Mouse (Mus musculus) embryonic facial prominence, embryonic 13.5 days (tissue): ENCODE measurements around the gene Acer1. TPM values are rescaled to one million over a fixed set of nuclear protein-coding genes. Genes with fewer than 3 reads are reported as not detected.
A peak's percentile ranks its signal among the peaks of the same experiment; 100 is the strongest.

Source experiments
- ATAC-seq: fragments of 200-750 bp; cut with Nextera tagmentation; 2 replicates; pipeline ENCODE4 v1.8.0; 2017; ENCODE audit warnings: low read depth; ENCODE audit not compliant: insufficient number of reproducible peaks, insufficient read depth, low FRiP score, low TSS enrichment
- H3K27ac ChIP-seq: fragments of 300-500 bp; sonication (generic); 2 replicates; pipeline ENCODE4 v1.5.1; 2015; ENCODE audit warnings: moderate library complexity, mild to moderate bottlenecking, inconsistent platforms
- H3K27me3 ChIP-seq: fragments of 300-500 bp; sonication (generic); 2 replicates; pipeline ENCODE4 v1.6.1; 2015; ENCODE audit warnings: mild to moderate bottlenecking, inconsistent platforms
- H3K36me3 ChIP-seq: fragments of 300-500 bp; sonication (generic); 2 replicates; pipeline ENCODE4 v1.6.1; 2015; ENCODE audit warnings: mild to moderate bottlenecking, inconsistent platforms
- H3K4me1 ChIP-seq: fragments of 300-500 bp; sonication (generic); 2 replicates; pipeline ENCODE4 v1.6.1; 2015; ENCODE audit warnings: inconsistent platforms
- H3K4me2 ChIP-seq: fragments of 300-500 bp; sonication (generic); 2 replicates; pipeline ENCODE4 v1.6.1; 2015; ENCODE audit warnings: moderate library complexity, mild to moderate bottlenecking, inconsistent platforms
- H3K4me3 ChIP-seq: fragments of 300-500 bp; sonication (generic); 2 replicates; pipeline ENCODE4 v1.5.1; 2015; ENCODE audit warnings: mild to moderate bottlenecking, inconsistent platforms
- H3K9ac ChIP-seq: fragments of 300-500 bp; sonication (generic); 2 replicates; pipeline ENCODE4 v1.6.1; 2015; ENCODE audit warnings: mild to moderate bottlenecking, inconsistent platforms
- H3K9me3 ChIP-seq: fragments of 300-500 bp; sonication (generic); 2 replicates; pipeline ENCODE4 v1.6.1; 2016; ENCODE audit warnings: inconsistent platforms
- WGBS: fragments of 180-500 bp; shearing (Covaris S2); methylation state at CpG from one replicate; pipeline ENCODE4 v1.1.7; 2015; ENCODE audit warnings: mixed read lengths; 5-methylcytosine and 5-hydroxymethylcytosine counted together
- polyA plus RNA-seq: library from polyadenylated mRNA; unstranded; fragments of >200 nt; fragmentation: Nextera tagmentation; extraction: Ambion mirVana; gene quantifications from 2 replicates; pipeline ENCODE4 v1.2.1, GENCODE M21; 2015

The Acer1 gene
- polyA plus RNA-seq, 1 experiment from 2014 or later: 0.17 TPM

GRCm38 (mm10) chr17:56963646-56964045 lies 18.3 kb downstream of the Acer1 start:
- Histone ChIP-seq H3K27ac (no peak overlapping the region), H3K27me3 (peaks cover 4% of the 10 kb centered on the region; the same call in 1 of the 2 replicates), H3K4me2 (no peak overlapping the region), H3K9me3 (no peaks in the 10 kb centered on the region), H3K9ac (no peak overlapping the region), H3K4me1 (no peaks in the 10 kb centered on the region), H3K4me3 (no peak overlapping the region), H3K36me3 (no peaks in the 10 kb centered on the region)
- no peak for ATAC-seq
- WGBS: 81% methylated on average over 6 of the region's 6 CpGs

- Histone ChIP-seq H3K27me3 (peaks cover 4% of the 10 kb centered on the region; the same call in 1 of the 2 replicates), H3K27ac (no peak overlapping the region), H3K4me1 (0 out of 2 replicates have a peak, but pooled peaks cover 4% of the 10 kb centered on the region), H3K36me3 (no peaks in the 10 kb centered on the region), H3K9me3 (no peaks in the 10 kb centered on the region), H3K9ac (no peak overlapping the region), H3K4me2 (no peak overlapping the region), H3K4me3 (no peak overlapping the region)
- 75% methylated on average over 5 of the region's 5 CpGs for WGBS
- no peak for ATAC-seq
Observed at GRCm38 (mm10) chr17:56962642-56963405, 19.1 kb downstream of the Acer1 start.

- Histone ChIP-seq H3K4me3 (no peak overlapping the region), H3K27ac (no peak overlapping the region), H3K27me3 (peaks cover 4% of the 10 kb centered on the region; the same call in 1 of the 2 replicates), H3K4me1 (0 out of 2 replicates have a peak, but pooled peaks cover 5% of the 10 kb centered on the region), H3K4me2 (no peak overlapping the region), H3K9ac (no peak overlapping the region), H3K36me3 (no peaks in the 10 kb centered on the region), H3K9me3 (no peaks in the 10 kb centered on the region)
- 92% methylated on average over 4 of the region's 4 CpGs for WGBS
- no peak for ATAC-seq
Observed at GRCm38 (mm10) chr17:56961880-56962279, 20.0 kb downstream of the Acer1 start.

GRCm38 (mm10) chr17:56958667-56959066 lies 23.3 kb downstream of the Acer1 start:
- H3K36me3 ChIP-seq: no peaks in the 10 kb centered on the region
- no peaks in the 10 kb centered on the region for H3K9me3 ChIP-seq
- no peak overlapping the region for H3K9ac ChIP-seq
- H3K27me3 ChIP-seq: no peaks in the 10 kb centered on the region
- H3K4me1 ChIP-seq: 0 out of 2 replicates have a peak, but pooled peaks cover 5% of the 10 kb centered on the region
- H3K4me2 ChIP-seq: no peak overlapping the region
- ATAC-seq: no peak
- no peak overlapping the region for H3K27ac ChIP-seq
- H3K4me3 ChIP-seq: no peak overlapping the region
- WGBS: 68% methylated on average over 4 of the region's 4 CpGs

GRCm38 (mm10) chr17:56957763-56958429 lies 24.0 kb downstream of the Acer1 start:
- 26% methylated on average over 11 of the region's 11 CpGs for WGBS
- no peak for ATAC-seq
- H3K4me3 ChIP-seq: no peak overlapping the region

GRCm38 (mm10) chr17:56954871-56955270 lies 27.1 kb downstream of the Acer1 start:
- H3K9me3 ChIP-seq: no peaks in the 10 kb centered on the region
- H3K4me3 ChIP-seq: no peak overlapping the region
- H3K36me3 ChIP-seq: no peaks in the 10 kb centered on the region
- H3K27me3 ChIP-seq: no peaks in the 10 kb centered on the region
- H3K4me1 ChIP-seq: 0 out of 2 replicates have a peak, but pooled peaks cover 5% of the 10 kb centered on the region
- ATAC-seq: no peak
- WGBS: 81% methylated on average over 7 of the region's 7 CpGs
- no peak overlapping the region for H3K9ac ChIP-seq
- no peak overlapping the region for H3K4me2 ChIP-seq
- H3K27ac ChIP-seq: no peak overlapping the region

More at GRCm38 (mm10) chr17:56957763-56958429, 24.0 kb downstream of the Acer1 start:
- Histone ChIP-seq H3K9me3 (no peaks in the 10 kb centered on the region), H3K27me3 (no peaks in the 10 kb centered on the region), H3K4me2 (no peak overlapping the region), H3K27ac (no peak overlapping the region), H3K9ac (no peak overlapping the region), H3K36me3 (no peaks in the 10 kb centered on the region), H3K4me1 (0 out of 2 replicates have a peak, but pooled peaks cover 5% of the 10 kb centered on the region)

GRCm38 (mm10) chr17:56952639-56953038 lies 29.3 kb downstream of the Acer1 start:
- Histone ChIP-seq H3K9me3 (peaks cover 3% of the 10 kb centered on the region; the same call in 1 of the 2 replicates), H3K36me3 (no peaks in the 10 kb centered on the region), H3K27me3 (no peaks in the 10 kb centered on the region), H3K9ac (no peak overlapping the region), H3K4me3 (no peak overlapping the region), H3K27ac (no peak overlapping the region), H3K4me2 (no peak overlapping the region), H3K4me1 (no peaks in the 10 kb centered on the region)
- no peak for ATAC-seq
- 86% methylated on average over 1 of the region's 1 CpGs for WGBS

GRCm38 (mm10) chr17:56950915-56951314 lies 31.0 kb downstream of the Acer1 start:
- H3K9me3 ChIP-seq: peaks cover 6% of the 10 kb centered on the region; the same call in 1 of the 2 replicates
- H3K4me3 ChIP-seq: no peak overlapping the region
- 15% methylated on average over 3 of the region's 3 CpGs for WGBS
- no peak overlapping the region for H3K9ac ChIP-seq
- H3K27ac ChIP-seq: no peak overlapping the region
- H3K27me3 ChIP-seq: no peaks in the 10 kb centered on the region
- no peaks in the 10 kb centered on the region for H3K4me1 ChIP-seq
- no peak for ATAC-seq
- no peak overlapping the region for H3K4me2 ChIP-seq
- no peaks in the 10 kb centered on the region for H3K36me3 ChIP-seq

- H3K4me2 ChIP-seq: no peak overlapping the region
- WGBS: 79% methylated on average over 4 of the region's 4 CpGs
- no peaks in the 10 kb centered on the region for H3K9me3 ChIP-seq
- H3K36me3 ChIP-seq: no peaks in the 10 kb centered on the region
- no peak for ATAC-seq
- no peak overlapping the region for H3K27ac ChIP-seq
- 0 out of 2 replicates have a peak, but pooled peaks cover 3% of the 10 kb centered on the region for H3K27me3 ChIP-seq
- H3K9ac ChIP-seq: no peak overlapping the region
- peaks cover 9% of the 10 kb centered on the region for H3K4me1 ChIP-seq
- H3K4me3 ChIP-seq: no peak overlapping the region
Observed at GRCm38 (mm10) chr17:56938751-56939150, 43.2 kb downstream of the Acer1 start.

GRCm38 (mm10) chr17:56936731-56937130 lies 45.2 kb downstream of the Acer1 start:
- Histone ChIP-seq H3K4me2 (no peak overlapping the region), H3K9ac (no peak overlapping the region), H3K4me1 (peaks cover 28% of the 10 kb centered on the region), H3K9me3 (no peaks in the 10 kb centered on the region), H3K27me3 (0 out of 2 replicates have a peak, but pooled peaks cover 3% of the 10 kb centered on the region), H3K27ac (no peak overlapping the region), H3K4me3 (no peak overlapping the region), H3K36me3 (peaks cover 10% of the 10 kb centered on the region; the same call in 1 of the 2 replicates)
- no peak for ATAC-seq
- WGBS: 95% methylated on average over 7 of the region's 7 CpGs

- Histone ChIP-seq H3K4me1 (peaks cover 32% of the 10 kb centered on the region), H3K9ac (peak within 1 kb of the TSS; percentile 97), H3K4me2 (peak within 1 kb of the TSS; percentile 93), H3K4me3 (peak within 1 kb of the TSS; percentile 94), H3K27me3 (0 out of 2 replicates have a peak, but pooled peaks cover 3% of the 10 kb centered on the region), H3K27ac (peak within 1 kb of the TSS; percentile 82), H3K36me3 (peaks cover 12% of the 10 kb centered on the region; the same call in 1 of the 2 replicates), H3K9me3 (no peaks in the 10 kb centered on the region)
- 3% methylated on average over 75 of the region's 76 CpGs for WGBS
- ATAC-seq: peak; percentile 95
Observed at GRCm38 (mm10) chr17:56935363-56936131, 46.4 kb downstream of the Acer1 start, which contains the start of gene Mllt1. TSS of gene Mllt1 (minus strand) at chr17:56935415.
